Mouse (Mus musculus) C2C12 (cell line): Measurements from ENCODE around the gene Atn1.

Experiments
- CEBPB ChIP-seq: IDR thresholded peaks from one replicate; pipeline ENCODE4 v1.6.1; 2011; ENCODE audit warnings: low read depth, mild to moderate bottlenecking, control low read depth, moderate library complexity
- CTCF ChIP-seq: IDR thresholded peaks from one replicate; pipeline ENCODE4 v1.5.1; 2011; ENCODE audit not compliant: control insufficient read depth, insufficient read depth, insufficient read length
- MAX ChIP-seq: IDR thresholded peaks from one replicate; pipeline ENCODE4 v1.6.1; 2011; ENCODE audit warnings: mild to moderate bottlenecking, control low read depth
- MYOD1 ChIP-seq: IDR thresholded peaks from one replicate; pipeline ENCODE4 v1.6.1; 2011; ENCODE audit warnings: low read depth; ENCODE audit not compliant: control insufficient read depth, insufficient read length
- MYOG ChIP-seq: IDR thresholded peaks from one replicate; pipeline ENCODE4 v1.6.1; 2011; ENCODE audit not compliant: control insufficient read depth, insufficient read length; ENCODE audit errors: extremely low read depth
- USF1 ChIP-seq: IDR thresholded peaks from one replicate; pipeline ENCODE4 v1.6.1; 2011; ENCODE audit warnings: low read depth, mild to moderate bottlenecking, control low read depth, moderate library complexity

DNA sequence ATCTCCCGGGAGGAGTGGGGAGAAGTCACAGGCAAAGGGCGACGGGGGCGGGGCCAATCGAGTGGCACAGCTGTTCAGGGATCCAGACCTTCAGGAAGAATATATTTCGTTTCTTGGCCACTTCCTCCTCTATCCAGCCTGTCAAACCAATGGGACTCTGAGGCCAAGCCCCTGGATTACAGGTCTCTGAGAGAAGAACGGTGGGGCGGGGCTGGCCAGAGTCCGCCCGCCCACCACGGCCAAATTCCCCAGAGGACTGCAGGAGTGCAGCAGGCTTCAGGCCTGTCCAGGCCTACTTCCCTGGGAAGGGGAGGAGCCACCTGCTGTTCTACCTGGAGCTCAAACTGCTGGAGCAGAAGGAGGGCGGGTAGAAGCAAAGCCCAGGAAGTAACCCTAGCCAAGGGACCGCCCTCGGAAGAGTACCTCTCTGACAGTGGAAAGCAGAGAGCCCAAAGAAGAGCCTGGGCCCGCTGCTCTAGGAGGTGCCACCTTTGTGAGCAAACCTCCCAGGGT lies 17.8 kb downstream of the Atn1 start, which contains the start of gene Ptpn6:
- TF ChIP-seq CTCF (no peak), MYOG (no peak), CEBPB (no peak), MAX (no peak), USF1 (no peak), MYOD1 (no peak)
